Mouse (Mus musculus): ENCODE data around the gene Eif3c. TPM values are rescaled to one million over a fixed set of nuclear protein-coding genes. Genes with fewer than 3 reads are reported as not detected.

Eif3c gene
- polyA plus RNA-seq, 1 experiment from 2014 or later: 189 TPM

GRCm38 (mm10) chr7:126536466-126536865 lies 29.7 kb downstream of the Eif3c start:
- Histone ChIP-seq H3K27ac (ENCODE audit: low read depth, low read length) (no peak overlapping the region), H3K27me3 (ENCODE audit: control insufficient read depth, insufficient read depth, low read length) (peaks cover 17% of the 10 kb centered on the region), H3K4me3 (ENCODE audit: low read depth, low read length) (peak overlapping the region; percentile 43), H3K4me1 (ENCODE audit: control insufficient read depth, insufficient read depth, low read length) (peaks cover 3% of the 10 kb centered on the region; the same call in 1 of the 2 replicates), H3K9ac (ENCODE audit: low read length) (peak overlapping the region; percentile 72; the same call in 1 of the 2 replicates), H3K36me3 (ENCODE audit: control insufficient read depth, insufficient read depth, low read length) (no peaks in the 10 kb centered on the region), H3K4me2 (peak overlapping the region; percentile 83), H3K9me3 (ENCODE audit: control insufficient read depth, low read length) (no peaks in the 10 kb centered on the region)
- no peak for ATAC-seq (ENCODE audit: low FRiP score)
- 47% methylated on average over 9 of the region's 9 CpGs for WGBS
- DNase-seq (ENCODE audit: low spot score, missing footprints): peak; percentile 90

GRCm38 (mm10) chr7:126535766-126536165 lies 30.4 kb downstream of the Eif3c start:
- H3K9me3 ChIP-seq (ENCODE audit: control insufficient read depth, low read length): no peaks in the 10 kb centered on the region
- peak overlapping the region; percentile 72 for H3K9ac ChIP-seq (ENCODE audit: low read length)
- DNase-seq (ENCODE audit: low spot score, missing footprints): peak; percentile 94
- peak overlapping the region; percentile 83 for H3K4me2 ChIP-seq
- peak overlapping the region; percentile 43 for H3K4me3 ChIP-seq (ENCODE audit: low read depth, low read length)
- H3K4me1 ChIP-seq (ENCODE audit: control insufficient read depth, insufficient read depth, low read length): peaks cover 3% of the 10 kb centered on the region; the same call in 1 of the 2 replicates
- H3K36me3 ChIP-seq (ENCODE audit: control insufficient read depth, insufficient read depth, low read length): no peaks in the 10 kb centered on the region
- H3K27me3 ChIP-seq (ENCODE audit: control insufficient read depth, insufficient read depth, low read length): peaks cover 17% of the 10 kb centered on the region
- 3% methylated on average over 28 of the region's 28 CpGs for WGBS
- ATAC-seq (ENCODE audit: low FRiP score): no peak
- H3K27ac ChIP-seq (ENCODE audit: low read depth, low read length): no peak overlapping the region

- ATAC-seq (ENCODE audit: low FRiP score) (no peak), DNase-seq (ENCODE audit: low spot score, missing footprints) (no peak)
- no peak overlapping the region for H3K4me2 ChIP-seq
- H3K9me3 ChIP-seq (ENCODE audit: control insufficient read depth, low read length): no peaks in the 10 kb centered on the region
- no peak overlapping the region for H3K4me3 ChIP-seq (ENCODE audit: low read depth, low read length)
- WGBS: 76% methylated on average over 1 of the region's 1 CpGs
- H3K4me1 ChIP-seq (ENCODE audit: control insufficient read depth, insufficient read depth, low read length): peaks cover 3% of the 10 kb centered on the region; the same call in 1 of the 2 replicates
- H3K9ac ChIP-seq (ENCODE audit: low read length): no peak overlapping the region
- no peak overlapping the region for H3K27ac ChIP-seq (ENCODE audit: low read depth, low read length)
- peaks cover 17% of the 10 kb centered on the region for H3K27me3 ChIP-seq (ENCODE audit: control insufficient read depth, insufficient read depth, low read length)
- H3K36me3 ChIP-seq (ENCODE audit: control insufficient read depth, insufficient read depth, low read length): no peaks in the 10 kb centered on the region
Observed at GRCm38 (mm10) chr7:126533434-126533833, 32.8 kb downstream of the Eif3c start.

GRCm38 (mm10) chr7:126528166-126528577 lies 38.0 kb downstream of the Eif3c start:
- no peaks in the 10 kb centered on the region for H3K36me3 ChIP-seq (ENCODE audit: control insufficient read depth, insufficient read depth, low read length)
- no peaks in the 10 kb centered on the region for H3K9me3 ChIP-seq (ENCODE audit: control insufficient read depth, low read length)
- 10% methylated on average over 1 of the region's 1 CpGs for WGBS
- H3K27ac ChIP-seq (ENCODE audit: low read depth, low read length): no peak overlapping the region
- 0 out of 2 replicates have a peak, but pooled peaks have one; percentile 30 for ATAC-seq (ENCODE audit: low FRiP score)
- no peak overlapping the region for H3K4me3 ChIP-seq (ENCODE audit: low read depth, low read length)
- no peaks in the 10 kb centered on the region for H3K4me1 ChIP-seq (ENCODE audit: control insufficient read depth, insufficient read depth, low read length)
- H3K4me2 ChIP-seq: no peak overlapping the region
- H3K27me3 ChIP-seq (ENCODE audit: control insufficient read depth, insufficient read depth, low read length): no peaks in the 10 kb centered on the region
- peak overlapping the region; percentile 64; the same call in 1 of the 2 replicates for H3K9ac ChIP-seq (ENCODE audit: low read length)
- peak; percentile 93 for DNase-seq (ENCODE audit: low spot score, missing footprints)

- DNase-seq (ENCODE audit: low spot score, missing footprints): no peak
- Histone ChIP-seq H3K9me3 (ENCODE audit: control insufficient read depth, low read length) (no peaks in the 10 kb centered on the region), H3K36me3 (ENCODE audit: control insufficient read depth, insufficient read depth, low read length) (no peaks in the 10 kb centered on the region), H3K4me2 (no peak overlapping the region), H3K4me1 (ENCODE audit: control insufficient read depth, insufficient read depth, low read length) (no peaks in the 10 kb centered on the region), H3K27me3 (ENCODE audit: control insufficient read depth, insufficient read depth, low read length) (no peaks in the 10 kb centered on the region), H3K9ac (ENCODE audit: low read length) (no peak overlapping the region), H3K4me3 (ENCODE audit: low read depth, low read length) (no peak overlapping the region), H3K27ac (ENCODE audit: low read depth, low read length) (no peak overlapping the region)
- ATAC-seq (ENCODE audit: low FRiP score): no peak
- WGBS: 88% methylated on average over 3 of the region's 3 CpGs
Observed at GRCm38 (mm10) chr7:126523316-126523715, 42.9 kb downstream of the Eif3c start.

- DNase-seq (ENCODE audit: low spot score, missing footprints) (peak; percentile 6), ATAC-seq (ENCODE audit: low FRiP score) (no peak)
- H3K4me3 ChIP-seq (ENCODE audit: low read depth, low read length): no peak overlapping the region
- H3K9me3 ChIP-seq (ENCODE audit: control insufficient read depth, low read length): no peaks in the 10 kb centered on the region
- H3K36me3 ChIP-seq (ENCODE audit: control insufficient read depth, insufficient read depth, low read length): no peaks in the 10 kb centered on the region
- no peaks in the 10 kb centered on the region for H3K4me1 ChIP-seq (ENCODE audit: control insufficient read depth, insufficient read depth, low read length)
- WGBS: 78% methylated on average over 2 of the region's 2 CpGs
- no peak overlapping the region for H3K4me2 ChIP-seq
- no peak overlapping the region for H3K9ac ChIP-seq (ENCODE audit: low read length)
- no peak overlapping the region for H3K27ac ChIP-seq (ENCODE audit: low read depth, low read length)
- no peaks in the 10 kb centered on the region for H3K27me3 ChIP-seq (ENCODE audit: control insufficient read depth, insufficient read depth, low read length)
Observed at GRCm38 (mm10) chr7:126519513-126519912, 46.7 kb downstream of the Eif3c start.

GRCm38 (mm10) chr7:126518261-126518941 lies 47.8 kb downstream of the Eif3c start:
- 74% methylated on average over 5 of the region's 5 CpGs for WGBS
- ATAC-seq (ENCODE audit: low FRiP score): no peak

GRCm38 (mm10) chr7:126511287-126511686 lies 54.9 kb downstream of the Eif3c start:
- no peak overlapping the region for H3K4me2 ChIP-seq
- H3K36me3 ChIP-seq (ENCODE audit: control insufficient read depth, insufficient read depth, low read length): no peaks in the 10 kb centered on the region
- DNase-seq (ENCODE audit: low spot score, missing footprints) (peak; percentile 8), ATAC-seq (ENCODE audit: low FRiP score) (no peak)
- no peaks in the 10 kb centered on the region; the same call in 1 of the 2 replicates for H3K4me1 ChIP-seq (ENCODE audit: control insufficient read depth, insufficient read depth, low read length)
- H3K9me3 ChIP-seq (ENCODE audit: control insufficient read depth, low read length): no peaks in the 10 kb centered on the region
- no peak overlapping the region for H3K9ac ChIP-seq (ENCODE audit: low read length)
- no peaks in the 10 kb centered on the region for H3K27me3 ChIP-seq (ENCODE audit: control insufficient read depth, insufficient read depth, low read length)
- H3K27ac ChIP-seq (ENCODE audit: low read depth, low read length): no peak overlapping the region
- no peak overlapping the region for H3K4me3 ChIP-seq (ENCODE audit: low read depth, low read length)
- 82% methylated on average over 3 of the region's 3 CpGs for WGBS

More at GRCm38 (mm10) chr7:126518261-126518941, 47.8 kb downstream of the Eif3c start:
- Histone ChIP-seq H3K4me3 (ENCODE audit: low read depth, low read length) (no peak overlapping the region), H3K27me3 (ENCODE audit: control insufficient read depth, insufficient read depth, low read length) (no peaks in the 10 kb centered on the region), H3K4me1 (ENCODE audit: control insufficient read depth, insufficient read depth, low read length) (no peaks in the 10 kb centered on the region), H3K4me2 (no peak overlapping the region), H3K36me3 (ENCODE audit: control insufficient read depth, insufficient read depth, low read length) (no peaks in the 10 kb centered on the region), H3K9me3 (ENCODE audit: control insufficient read depth, low read length) (no peaks in the 10 kb centered on the region), H3K9ac (ENCODE audit: low read length) (no peak overlapping the region), H3K27ac (ENCODE audit: low read depth, low read length) (no peak overlapping the region)
- DNase-seq (ENCODE audit: low spot score, missing footprints): peak; percentile 53

- H3K4me1 ChIP-seq (ENCODE audit: control insufficient read depth, insufficient read depth, low read length): peaks cover 3% of the 10 kb centered on the region; the same call in 1 of the 2 replicates
- WGBS: 86% methylated on average over 8 of the region's 8 CpGs
- no peaks in the 10 kb centered on the region for H3K9me3 ChIP-seq (ENCODE audit: control insufficient read depth, low read length)
- no peak for DNase-seq (ENCODE audit: low spot score, missing footprints)
- H3K4me2 ChIP-seq: no peak overlapping the region
- H3K4me3 ChIP-seq (ENCODE audit: low read depth, low read length): no peak overlapping the region
- no peak overlapping the region for H3K27ac ChIP-seq (ENCODE audit: low read depth, low read length)
- no peak for ATAC-seq (ENCODE audit: low FRiP score)
- H3K36me3 ChIP-seq (ENCODE audit: control insufficient read depth, insufficient read depth, low read length): no peaks in the 10 kb centered on the region
- no peak overlapping the region for H3K9ac ChIP-seq (ENCODE audit: low read length)
- H3K27me3 ChIP-seq (ENCODE audit: control insufficient read depth, insufficient read depth, low read length): no peaks in the 10 kb centered on the region
Observed at GRCm38 (mm10) chr7:126507126-126507778, 59.0 kb downstream of the Eif3c start.

Data from midbrain, embryonic 11.5 days (tissue).